Comparison of ENCODE assay signal across 21 mouse cellular contexts in genomic region chr15:87264906-87265305, GRCm38 (mm10).
A peak's percentile ranks its signal among the peaks of the same experiment; 100 is the strongest.
DNase-seq lines count a peak whose midpoint lies in the region; ATAC-seq and TF ChIP-seq lines count a peak whose summit lies in the region.
"Had no signal": no experiment of that assay in that cellular context is flagged by ENCODE, and none has a peak within 500 bp of the region (broad histone marks: within the 10 kb centered on the region; RNA-seq: fewer than 3 reads in every experiment).

No protein-coding gene starts in this region.

- H3K4me1 ChIP-seq in cerebellum, adult 2 months (ENCODE audit: control insufficient read depth, insufficient read depth, low read length): peaks cover 4% of the 10 kb centered on the region
- H3K4me1 ChIP-seq: embryonic facial prominence, embryonic 12.5 days; forebrain, embryonic 12.5 days; heart, embryonic 12.5 days; hindbrain, embryonic 12.5 days had no signal

- H3K4me3 ChIP-seq in cerebellum, adult 2 months (replicated peaks; ENCODE audit: insufficient read depth, low read depth, low read length): no peak overlapping the region
- H3K4me3 ChIP-seq: embryonic facial prominence, embryonic 12.5 days; forebrain, embryonic 12.5 days; heart, embryonic 12.5 days; hindbrain, embryonic 12.5 days had no signal

- DNase-seq in cerebellum, adult 11 months: peak; percentile 15
- peak; percentile 37 for DNase-seq in brain, adult 2 months (ENCODE audit: low read depth, low spot score)
- peak; percentile 32 to 54 for DNase-seq in cerebellum, adult 2 months
- peak; percentile 86 to 87 for DNase-seq in cerebellum, postnatal 10 days
- DNase-seq in urinary bladder, postnatal 14 days (ENCODE audit: low spot score): no peak
- DNase-seq in heart, postnatal 4 days: no peak
- no peak for DNase-seq in spleen, postnatal 4 days (ENCODE audit: low spot score in 2 of 2)
- DNase-seq: adrenal gland, adult 8-10 months; adrenal gland, postnatal 36 days; B cell, adult 2 months; gastrocnemius, postnatal 10 days; heart, adult 18-20 months; kidney, adult 2 months had no signal

- no peak for TF ChIP-seq CTCF in cerebellum, adult 2 months (IDR thresholded peaks at IDR 0.05; ENCODE audit: borderline replicate concordance, insufficient read depth, low read depth, low read length)

- TF ChIP-seq POLR2A in cerebellum, adult 2 months (IDR thresholded peaks at IDR 0.05; ENCODE audit: borderline replicate concordance, insufficient read depth, low read length): no peak

- H3K27me3 ChIP-seq in cerebellum, adult 2 months (ENCODE audit: control insufficient read depth, insufficient read depth, low read length): no peaks in the 10 kb centered on the region
- H3K27me3 ChIP-seq: embryonic facial prominence, embryonic 12.5 days; forebrain, embryonic 12.5 days; heart, embryonic 12.5 days; hindbrain, embryonic 12.5 days had no signal

- no peak overlapping the region for H3K27ac ChIP-seq in cerebellum, adult 2 months (ENCODE audit: insufficient read depth, low read length)
- H3K27ac ChIP-seq: embryonic facial prominence, embryonic 12.5 days; forebrain, embryonic 12.5 days; hindbrain, embryonic 12.5 days had no signal

- no peak for ATAC-seq in cerebellum, adult (ENCODE audit: insufficient number of reproducible peaks, low FRiP score, low TSS enrichment)
- ATAC-seq: CD4-positive, CD25-positive, alpha-beta regulatory T cell, adult 4 months; forebrain, embryonic 16.5 days; hindbrain, embryonic 16.5 days had no signal

Comparison
In these comparisons a context has a peak if more than half of its experiments do, and no peak if none do; other contexts are left out.
1. DNase-seq: peak in cerebellum, adult 11 months (single experiment), brain, adult 2 months (single experiment), cerebellum, adult 2 months (2 of 2) and cerebellum, postnatal 10 days (2 of 2); none in urinary bladder, postnatal 14 days (single experiment), heart, postnatal 4 days (single experiment) and spleen, postnatal 4 days (0 of 2).